Mouse (Mus musculus) hindbrain, embryonic 15.5 days (tissue): Measurements from ENCODE around the gene Chd9. TPM values are rescaled to one million over a fixed set of nuclear protein-coding genes. Genes with fewer than 3 reads are reported as not detected.

Source experiments
- ATAC-seq: fragments of 200-750 bp; cut with Nextera tagmentation; 2 replicates; pipeline ENCODE4 v1.8.0; 2017; ENCODE audit warnings: low read depth, moderate number of reproducible peaks, moderate TSS enrichment; ENCODE audit not compliant: low FRiP score
- H3K27ac ChIP-seq: fragments of 300-500 bp; sonication (generic); replicated peaks from 2 replicates; pipeline ENCODE4 v1.5.1; 2015; ENCODE audit warnings: mild to moderate bottlenecking, inconsistent platforms
- H3K27me3 ChIP-seq: fragments of 300-500 bp; sonication (generic); 2 replicates; pipeline ENCODE4 v1.6.1; 2015; ENCODE audit warnings: control low read depth, inconsistent platforms
- H3K36me3 ChIP-seq: fragments of 300-500 bp; sonication (generic); 2 replicates; pipeline ENCODE4 v1.6.1; 2015; ENCODE audit warnings: control low read depth, inconsistent platforms
- H3K4me1 ChIP-seq: fragments of 300-500 bp; sonication (generic); replicated peaks from 2 replicates; pipeline ENCODE4 v1.6.1; 2015; ENCODE audit warnings: control low read depth, inconsistent platforms
- H3K4me2 ChIP-seq: fragments of 300-500 bp; sonication (generic); 2 replicates; pipeline ENCODE4 v1.6.1; 2015; ENCODE audit warnings: moderate library complexity, mild to moderate bottlenecking, inconsistent platforms
- H3K4me3 ChIP-seq: fragments of 300-500 bp; sonication (generic); 2 replicates; pipeline ENCODE4 v1.5.1; 2015; ENCODE audit warnings: mild to moderate bottlenecking, inconsistent platforms
- H3K9ac ChIP-seq: fragments of 300-500 bp; sonication (generic); 2 replicates; pipeline ENCODE4 v1.6.1; 2015; ENCODE audit warnings: inconsistent platforms
- H3K9me3 ChIP-seq: fragments of 300-500 bp; sonication (generic); 2 replicates; pipeline ENCODE4 v1.6.1; 2016; ENCODE audit warnings: control low read depth, inconsistent platforms
- WGBS: fragments of 180-500 bp; shearing (Covaris S2); methylation state at CpG from one replicate; pipeline ENCODE4 v1.1.7; 2015; 5-methylcytosine and 5-hydroxymethylcytosine counted together
- polyA plus RNA-seq: library from polyadenylated mRNA; unstranded; fragments of >200 nt; fragmentation: Nextera tagmentation; extraction: Ambion mirVana; gene quantifications from 2 replicates; pipeline ENCODE4 v1.2.1, GENCODE M21; 2015

Gene Chd9
- polyA plus RNA-seq, 1 experiment from 2014 or later = 100 TPM

GRCm38 (mm10) chr8:90968307-90968706 is 140.2 kb downstream of the Chd9 start:
- Histone ChIP-seq H3K27ac (no peak overlapping the region), H3K9ac (no peak overlapping the region), H3K4me1 (0 out of 2 replicates have a peak, but pooled peaks cover 6% of the 10 kb centered on the region), H3K4me2 (no peak overlapping the region), H3K36me3 (no peaks in the 10 kb centered on the region), H3K27me3 (no peaks in the 10 kb centered on the region), H3K4me3 (no peak overlapping the region), H3K9me3 (no peaks in the 10 kb centered on the region)
- WGBS = 96% methylated on average over 4 of the region's 4 CpGs
- no peak; the same call in 1 of the 2 replicates for ATAC-seq

- Histone ChIP-seq H3K27me3 (no peaks in the 10 kb centered on the region), H3K27ac (no peak overlapping the region), H3K4me3 (no peak overlapping the region), H3K9me3 (no peaks in the 10 kb centered on the region), H3K4me2 (no peak overlapping the region), H3K36me3 (peaks cover 46% of the 10 kb centered on the region), H3K4me1 (no peaks in the 10 kb centered on the region), H3K9ac (no peak overlapping the region)
- no peak for ATAC-seq
- WGBS = 92% methylated on average over 8 of the region's 8 CpGs
These were observed 148.8 kb downstream of the Chd9 start for GRCm38 (mm10) chr8:90976960-90977371.

- H3K27ac ChIP-seq = no peak overlapping the region
- no peak for ATAC-seq
- H3K36me3 ChIP-seq = peaks cover 58% of the 10 kb centered on the region
- no peak overlapping the region for H3K9ac ChIP-seq
- H3K4me1 ChIP-seq = no peaks in the 10 kb centered on the region
- H3K4me2 ChIP-seq = no peak overlapping the region
- H3K9me3 ChIP-seq = no peaks in the 10 kb centered on the region
- 95% methylated on average over 3 of the region's 3 CpGs for WGBS
- H3K27me3 ChIP-seq = no peaks in the 10 kb centered on the region
- H3K4me3 ChIP-seq = no peak overlapping the region
These were observed 150.6 kb downstream of the Chd9 start for GRCm38 (mm10) chr8:90978720-90979119.

- H3K9me3 ChIP-seq = no peaks in the 10 kb centered on the region
- H3K4me3 ChIP-seq = no peak overlapping the region
- no peaks in the 10 kb centered on the region for H3K27me3 ChIP-seq
- no peak overlapping the region for H3K9ac ChIP-seq
- H3K36me3 ChIP-seq = peaks cover 62% of the 10 kb centered on the region
- H3K4me1 ChIP-seq = no peaks in the 10 kb centered on the region
- WGBS = 93% methylated on average over 5 of the region's 5 CpGs
- no peak for ATAC-seq
- no peak overlapping the region for H3K4me2 ChIP-seq
- H3K27ac ChIP-seq = no peak overlapping the region
These were observed 151.1 kb downstream of the Chd9 start for GRCm38 (mm10) chr8:90979295-90979694.

GRCm38 (mm10) chr8:90982087-90982486 is 153.9 kb downstream of the Chd9 start:
- no peak for ATAC-seq
- H3K27ac ChIP-seq = no peak overlapping the region
- H3K9me3 ChIP-seq = no peaks in the 10 kb centered on the region
- H3K4me3 ChIP-seq = no peak overlapping the region
- no peak overlapping the region for H3K4me2 ChIP-seq
- peaks cover 64% of the 10 kb centered on the region for H3K36me3 ChIP-seq
- H3K9ac ChIP-seq = no peak overlapping the region
- H3K27me3 ChIP-seq = no peaks in the 10 kb centered on the region
- 88% methylated on average over 3 of the region's 3 CpGs for WGBS
- no peaks in the 10 kb centered on the region for H3K4me1 ChIP-seq

GRCm38 (mm10) chr8:91019726-91020125 is 191.6 kb downstream of the Chd9 start:
- no peak overlapping the region for H3K4me2 ChIP-seq
- H3K27ac ChIP-seq = no peak overlapping the region
- WGBS = 7% methylated on average over 2 of the region's 2 CpGs
- no peaks in the 10 kb centered on the region for H3K4me1 ChIP-seq
- no peaks in the 10 kb centered on the region for H3K27me3 ChIP-seq
- no peaks in the 10 kb centered on the region for H3K9me3 ChIP-seq
- H3K4me3 ChIP-seq = no peak overlapping the region
- no peak for ATAC-seq
- peaks cover 82% of the 10 kb centered on the region for H3K36me3 ChIP-seq
- no peak overlapping the region for H3K9ac ChIP-seq

- Histone ChIP-seq H3K9me3 (no peaks in the 10 kb centered on the region), H3K36me3 (peaks cover 80% of the 10 kb centered on the region), H3K27me3 (no peaks in the 10 kb centered on the region), H3K9ac (no peak overlapping the region), H3K27ac (no peak overlapping the region), H3K4me1 (no peaks in the 10 kb centered on the region), H3K4me2 (no peak overlapping the region), H3K4me3 (no peak overlapping the region)
- no peak for ATAC-seq
- WGBS = 85% methylated on average over 6 of the region's 6 CpGs
These were observed 206.3 kb downstream of the Chd9 start for GRCm38 (mm10) chr8:91034417-91034816.

GRCm38 (mm10) chr8:91036905-91037304 is 208.8 kb downstream of the Chd9 start:
- WGBS = 86% methylated on average over 6 of the region's 6 CpGs

GRCm38 (mm10) chr8:91038637-91039036 is 210.5 kb downstream of the Chd9 start:
- no peak overlapping the region for H3K4me2 ChIP-seq
- H3K4me3 ChIP-seq = no peak overlapping the region
- H3K9ac ChIP-seq = no peak overlapping the region
- no peaks in the 10 kb centered on the region for H3K27me3 ChIP-seq
- H3K9me3 ChIP-seq = no peaks in the 10 kb centered on the region
- ATAC-seq = no peak
- no peak overlapping the region for H3K27ac ChIP-seq
- H3K36me3 ChIP-seq = peaks cover 86% of the 10 kb centered on the region
- no peaks in the 10 kb centered on the region for H3K4me1 ChIP-seq
- WGBS = 95% methylated on average over 1 of the region's 1 CpGs

More at GRCm38 (mm10) chr8:91036905-91037304, 208.8 kb downstream of the Chd9 start:
- Histone ChIP-seq H3K4me1 (no peaks in the 10 kb centered on the region), H3K27ac (no peak overlapping the region), H3K27me3 (no peaks in the 10 kb centered on the region), H3K4me3 (no peak overlapping the region), H3K9me3 (no peaks in the 10 kb centered on the region), H3K4me2 (no peak overlapping the region), H3K9ac (no peak overlapping the region), H3K36me3 (peaks cover 83% of the 10 kb centered on the region)
- ATAC-seq = no peak

- Histone ChIP-seq H3K9ac (no peak overlapping the region), H3K27ac (no peak overlapping the region), H3K27me3 (no peaks in the 10 kb centered on the region), H3K9me3 (no peaks in the 10 kb centered on the region), H3K36me3 (peaks cover 70% of the 10 kb centered on the region), H3K4me3 (no peak overlapping the region), H3K4me1 (no peaks in the 10 kb centered on the region), H3K4me2 (no peak overlapping the region)
- WGBS = 91% methylated on average over 4 of the region's 4 CpGs
- no peak for ATAC-seq
These were observed 218.2 kb downstream of the Chd9 start for GRCm38 (mm10) chr8:91046370-91046769.

GRCm38 (mm10) chr8:91051037-91051436 is 222.9 kb downstream of the Chd9 start:
- 32% methylated on average over 8 of the region's 8 CpGs for WGBS
- Histone ChIP-seq H3K9me3 (no peaks in the 10 kb centered on the region), H3K27me3 (no peaks in the 10 kb centered on the region), H3K36me3 (peaks cover 49% of the 10 kb centered on the region), H3K4me3 (no peak overlapping the region), H3K4me2 (no peak overlapping the region), H3K27ac (peak overlapping the region; percentile 37; the same call in 1 of the 2 replicates), H3K4me1 (no peaks in the 10 kb centered on the region), H3K9ac (no peak overlapping the region)
- peak; percentile 61; the same call in 1 of the 2 replicates for ATAC-seq

GRCm38 (mm10) chr8:91054418-91054817 is 226.3 kb downstream of the Chd9 start:
- no peaks in the 10 kb centered on the region for H3K4me1 ChIP-seq
- H3K27me3 ChIP-seq = no peaks in the 10 kb centered on the region
- H3K9ac ChIP-seq = no peak overlapping the region
- peaks cover 30% of the 10 kb centered on the region for H3K36me3 ChIP-seq
- H3K27ac ChIP-seq = no peak overlapping the region
- no peak overlapping the region for H3K4me2 ChIP-seq
- no peak overlapping the region for H3K4me3 ChIP-seq
- H3K9me3 ChIP-seq = no peaks in the 10 kb centered on the region
- ATAC-seq = no peak
- WGBS = 93% methylated on average over 4 of the region's 4 CpGs

- H3K27me3 ChIP-seq = no peaks in the 10 kb centered on the region
- no peaks in the 10 kb centered on the region for H3K9me3 ChIP-seq
- H3K4me2 ChIP-seq = no peak overlapping the region
- no peak overlapping the region for H3K4me3 ChIP-seq
- ATAC-seq = no peak
- no peak overlapping the region for H3K9ac ChIP-seq
- H3K36me3 ChIP-seq = peaks cover 13% of the 10 kb centered on the region
- H3K4me1 ChIP-seq = no peaks in the 10 kb centered on the region
- H3K27ac ChIP-seq = no peak overlapping the region
- WGBS = 58% methylated on average over 3 of the region's 3 CpGs
These were observed 228.7 kb downstream of the Chd9 start for GRCm38 (mm10) chr8:91056848-91057247.
